Mouse (Mus musculus): ENCODE measurements around the gene Cerk.

Gene Cerk

GRCm38 (mm10) chr15:86214549-86215201 lies 28.7 kb upstream of the Cerk start:
- in situ Hi-C loops (cut with MboI; ENCODE audit: unreplicated experiment in 2 of 2): loop anchor here (5.0 to 25.0 kb wide), 3 partner anchors 167 to 1527 kb away; no protein-coding TSS in a partner anchor

- in situ Hi-C loops (cut with MboI; ENCODE audit: unreplicated experiment in 2 of 2): loop anchor here (5.0 to 25.0 kb wide), 3 partner anchors 167 to 1527 kb away; no protein-coding TSS in a partner anchor
Measured at GRCm38 (mm10) chr15:86213753-86214548, 28.0 kb upstream of the Cerk start, which contains the start of gene Tbc1d22a. TSS of gene Tbc1d22a (plus strand) at chr15:86214459.

GRCm38 (mm10) chr15:86212193-86212592 lies 26.3 kb upstream of the Cerk start:
- in situ Hi-C loops (cut with MboI; ENCODE audit: unreplicated experiment in 2 of 2): loop anchor here (5.0 to 25.0 kb wide), 3 partner anchors 165 to 1525 kb away; no protein-coding TSS in a partner anchor

- in situ Hi-C loops (cut with MboI; ENCODE audit: unreplicated experiment in 2 of 2): loop anchor here (10.0 to 25.0 kb wide), 2 partner anchors 292 to 1519 kb away; no protein-coding TSS in a partner anchor
Measured at GRCm38 (mm10) chr15:86206385-86206784, 20.4 kb upstream of the Cerk start.

- in situ Hi-C loops (cut with MboI; ENCODE audit: unreplicated experiment in 2 of 2): loop anchor here (10.0 to 25.0 kb wide), 2 partner anchors 290 to 1518 kb away; no protein-coding TSS in a partner anchor
Measured at GRCm38 (mm10) chr15:86205300-86205699, 19.4 kb upstream of the Cerk start.

GRCm38 (mm10) chr15:86203942-86204561 lies 18.1 kb upstream of the Cerk start:
- in situ Hi-C loops (cut with MboI; ENCODE audit: unreplicated experiment in 2 of 2): loop anchor here (5.0 to 25.0 kb wide), 4 partner anchors 42 to 1517 kb away; no protein-coding TSS in a partner anchor

GRCm38 (mm10) chr15:86203292-86203793 lies 17.4 kb upstream of the Cerk start:
- in situ Hi-C loops (cut with MboI; ENCODE audit: unreplicated experiment in 2 of 2): loop anchor here (5.0 to 25.0 kb wide), 4 partner anchors 41 to 1516 kb away; no protein-coding TSS in a partner anchor

- in situ Hi-C loops (cut with MboI; ENCODE audit: unreplicated experiment in 2 of 2): loop anchor here (5.0 to 25.0 kb wide), 4 partner anchors 40 to 1515 kb away; no protein-coding TSS in a partner anchor
Measured at GRCm38 (mm10) chr15:86202640-86203039, 16.7 kb upstream of the Cerk start.

- in situ Hi-C loops (cut with MboI; ENCODE audit: unreplicated experiment in 2 of 2): loop anchor here (5.0 to 25.0 kb wide), 4 partner anchors 40 to 1515 kb away; no protein-coding TSS in a partner anchor
Measured at GRCm38 (mm10) chr15:86201696-86202330, 15.9 kb upstream of the Cerk start.

- in situ Hi-C loops (cut with MboI; ENCODE audit: unreplicated experiment in 2 of 2): loop anchor here (5.0 to 25.0 kb wide), 4 partner anchors 39 to 1514 kb away; no protein-coding TSS in a partner anchor
Measured at GRCm38 (mm10) chr15:86201095-86201494, 15.2 kb upstream of the Cerk start.

GRCm38 (mm10) chr15:86200169-86200568 lies 14.2 kb upstream of the Cerk start:
- in situ Hi-C loops (cut with MboI; ENCODE audit: unreplicated experiment in 2 of 2): loop anchor here (5.0 to 25.0 kb wide), 4 partner anchors 38 to 1513 kb away; no protein-coding TSS in a partner anchor

GRCm38 (mm10) chr15:86199482-86199881 lies 13.5 kb upstream of the Cerk start:
- in situ Hi-C loops (cut with MboI; ENCODE audit: unreplicated experiment in 2 of 2): loop anchor here in 1 of 2 experiments (25.0 kb wide), 1 partner anchor 787 kb away; no protein-coding TSS in a partner anchor

GRCm38 (mm10) chr15:86199052-86199451 lies 13.1 kb upstream of the Cerk start:
- in situ Hi-C loops (cut with MboI; ENCODE audit: unreplicated experiment in 2 of 2): loop anchor here in 1 of 2 experiments (25.0 kb wide), 1 partner anchor 787 kb away; no protein-coding TSS in a partner anchor

GRCm38 (mm10) chr15:86194676-86195453 lies 8.9 kb upstream of the Cerk start:
- in situ Hi-C loops (cut with MboI; ENCODE audit: unreplicated experiment in 2 of 2): loop anchor here in 1 of 2 experiments (25.0 kb wide), 1 partner anchor 783 kb away; no protein-coding TSS in a partner anchor

GRCm38 (mm10) chr15:86191933-86192332 lies 6.0 kb upstream of the Cerk start:
- in situ Hi-C loops (cut with MboI; ENCODE audit: unreplicated experiment in 2 of 2): loop anchor here in 1 of 2 experiments (25.0 kb wide), 1 partner anchor 780 kb away; no protein-coding TSS in a partner anchor

GRCm38 (mm10) chr15:86191505-86191904 lies 5.6 kb upstream of the Cerk start:
- in situ Hi-C loops (cut with MboI; ENCODE audit: unreplicated experiment in 2 of 2): loop anchor here in 1 of 2 experiments (25.0 kb wide), 1 partner anchor 779 kb away; no protein-coding TSS in a partner anchor

- in situ Hi-C loops (cut with MboI; ENCODE audit: unreplicated experiment in 2 of 2): loop anchor here in 1 of 2 experiments (25.0 kb wide), 1 partner anchor 778 kb away; no protein-coding TSS in a partner anchor
Measured at GRCm38 (mm10) chr15:86190387-86190786, 4.4 kb upstream of the Cerk start.

Data from v-Abl transformed pro-B cells (cell line).